Mouse (Mus musculus) ES-E14 (cell line): ENCODE data around the gene E2f4. TPM values are rescaled to one million over a fixed set of nuclear protein-coding genes. Genes with fewer than 3 reads are reported as not detected.

ENCODE experiments used
- DNase-seq: peaks from one replicate; pipeline ENCODE4 v3.0.0-alpha.2; 2013; ENCODE audit warnings: low read depth, low spot score
- H3K27ac ChIP-seq: 2 replicates; pipeline ENCODE4 v1.5.1; 2012; ENCODE audit warnings: low read depth, mild to moderate bottlenecking, low read length, moderate library complexity, mixed read lengths; ENCODE audit not compliant: poor library complexity, insufficient read depth, severe bottlenecking
- H3K36me3 ChIP-seq: 2 replicates; pipeline ENCODE4 v1.6.1; 2012; ENCODE audit warnings: mild to moderate bottlenecking, low read length, moderate library complexity, mixed read lengths; ENCODE audit not compliant: control insufficient read depth, poor library complexity, insufficient read depth, severe bottlenecking
- H3K4me1 ChIP-seq, 2 experiments: fragments of 150-350 bp in 1 of 2; sonication (generic) in 1 of 2; 2 replicates each; pipeline ENCODE4 v1.6.1; 2012; ENCODE audit warnings: low read length in 2 of 2, mild to moderate bottlenecking in 1 of 2, mixed read lengths in 1 of 2; ENCODE audit not compliant: control insufficient read depth in 2 of 2, insufficient read depth in 2 of 2, poor library complexity in 1 of 2
- H3K4me3 ChIP-seq, 2 experiments: fragments of 150-350 bp in 1 of 2; sonication (generic) in 1 of 2; 2 replicates each; pipeline ENCODE4 v1.5.1; 2012; ENCODE audit warnings: low read length in 2 of 2, low read depth in 1 of 2, mild to moderate bottlenecking in 1 of 2, mixed read lengths in 1 of 2; ENCODE audit not compliant: insufficient read depth in 1 of 2, poor library complexity in 1 of 2, severe bottlenecking in 1 of 2
- H3K9ac ChIP-seq: 2 replicates; pipeline ENCODE4 v1.6.1; 2012; ENCODE audit warnings: low read depth, mild to moderate bottlenecking, low read length, mixed read lengths; ENCODE audit not compliant: poor library complexity, insufficient read depth, severe bottlenecking
- H3K9me3 ChIP-seq: fragments of 150-350 bp; sonication (generic); 2 replicates; pipeline ENCODE4 v1.6.1; 2012; ENCODE audit warnings: low read depth, mild to moderate bottlenecking, low read length; ENCODE audit not compliant: control insufficient read depth, insufficient read depth
- CHD2 ChIP-seq: IDR thresholded peaks from 2 replicates; pipeline ENCODE4 v1.6.1; 2014; ENCODE audit warnings: mild to moderate bottlenecking, low read depth, low read length, inconsistent platforms
- HCFC1 ChIP-seq: IDR thresholded peaks from 2 replicates; pipeline ENCODE4 v1.6.1; 2012; ENCODE audit warnings: low read length, inconsistent platforms, borderline replicate concordance; ENCODE audit not compliant: insufficient read depth
- MAFK ChIP-seq: IDR thresholded peaks from 2 replicates; pipeline ENCODE4 v1.6.1; 2014; ENCODE audit warnings: mild to moderate bottlenecking, low read depth, low read length, inconsistent platforms; ENCODE audit not compliant: insufficient read depth
- ZC3H11A ChIP-seq: IDR thresholded peaks from 2 replicates; pipeline ENCODE4 v1.6.1; 2012; ENCODE audit warnings: low read depth, mild to moderate bottlenecking, inconsistent platforms, low read length, borderline replicate concordance
- ZNF384 ChIP-seq: IDR thresholded peaks from 2 replicates; pipeline ENCODE4 v1.6.1; 2012; ENCODE audit warnings: low read depth, low read length, inconsistent platforms
- in situ Hi-C, 2 experiments: fragments of 600-800 bp; cut with MboI; formaldehyde crosslinking; loops; one replicate each; pipeline ENCODE4 v1.15.1; 2025; ENCODE audit warnings: low sequenced_read_pairs in 2 of 2, inconsistent platforms in 1 of 2; ENCODE audit not compliant: unreplicated experiment in 2 of 2
- total RNA-seq: library from RNA; depleted of rRNA; stranded (reverse); fragments of 300-350 nt; gene quantifications from 2 replicates; pipeline ENCODE4 v1.2.3, GENCODE M21; 2012

Gene E2f4
- total RNA-seq, 1 experiment = 66.8 TPM

- no peaks in the 10 kb centered on the region for H3K9me3 ChIP-seq
- in situ Hi-C loops = no loop called here
- H3K36me3 ChIP-seq = peaks cover 55% of the 10 kb centered on the region
- DNase-seq = no peak
- TF ChIP-seq ZNF384 (no peak), HCFC1 (0 out of 2 replicates have a peak, but pooled peaks have one; percentile 32)
- H3K4me3 ChIP-seq = peak within 1 kb of the TSS; percentile 71 to 81
- peaks cover 0 to 15% of the 10 kb centered on the region in 2 experiments; a peak in 2 of 4 replicates for H3K4me1 ChIP-seq
- H3K27ac ChIP-seq = peak within 1 kb of the TSS; percentile 54
- H3K9ac ChIP-seq = peak within 1 kb of the TSS; percentile 78
These were observed 8.0 kb downstream of the E2f4 start, which contains the start of gene Elmo3 for GRCm38 (mm10) chr8:105305211-105306145. Gene Elmo3 (plus strand): TSS chr8:105305601.

GRCm38 (mm10) chr8:105306146-105306691 is 8.8 kb downstream of the E2f4 start:
- H3K9ac ChIP-seq = peak overlapping the region; percentile 78
- no peaks in the 10 kb centered on the region for H3K9me3 ChIP-seq
- DNase-seq = no peak
- peaks cover 49% of the 10 kb centered on the region for H3K36me3 ChIP-seq
- no peak for TF ChIP-seq HCFC1
- TF ChIP-seq MAFK = no peak
- TF ChIP-seq ZC3H11A = no peak
- TF ChIP-seq CHD2 = no peak
- TF ChIP-seq ZNF384 = no peak
- H3K4me1 ChIP-seq = peaks cover 0 to 15% of the 10 kb centered on the region in 2 experiments; a peak in 2 of 4 replicates
- in situ Hi-C loops = no loop called here
- no peak overlapping the region for H3K27ac ChIP-seq
- peak overlapping the region; percentile 71 to 81; a peak in 2 of 4 replicates for H3K4me3 ChIP-seq

- H3K4me1 ChIP-seq = peaks cover 0 to 15% of the 10 kb centered on the region in 2 experiments; a peak in 2 of 4 replicates
- H3K9ac ChIP-seq = no peak overlapping the region
- H3K4me3 ChIP-seq = no peak overlapping the region
- TF ChIP-seq CHD2 (no peak), HCFC1 (no peak), ZNF384 (no peak), ZC3H11A (no peak), MAFK (no peak)
- DNase-seq = no peak
- peaks cover 38% of the 10 kb centered on the region for H3K36me3 ChIP-seq
- H3K27ac ChIP-seq = no peak overlapping the region
- in situ Hi-C loops = no loop called here
- H3K9me3 ChIP-seq = no peaks in the 10 kb centered on the region
These were observed 10.2 kb downstream of the E2f4 start for GRCm38 (mm10) chr8:105307670-105308069.

- Histone ChIP-seq H3K36me3 (peaks cover 35% of the 10 kb centered on the region), H3K4me1 (peaks cover 0 to 15% of the 10 kb centered on the region in 2 experiments; a peak in 2 of 4 replicates), H3K9me3 (no peaks in the 10 kb centered on the region), H3K27ac (no peak overlapping the region), H3K9ac (no peak overlapping the region), H3K4me3 (no peak overlapping the region)
- DNase-seq = no peak
- in situ Hi-C loops = no loop called here
- no peak for TF ChIP-seq MAFK
- TF ChIP-seq ZC3H11A = no peak
- TF ChIP-seq ZNF384 = no peak
- no peak for TF ChIP-seq HCFC1
- no peak for TF ChIP-seq CHD2
These were observed 11.0 kb downstream of the E2f4 start for GRCm38 (mm10) chr8:105308428-105308827.
